Mouse (Mus musculus): Measurements from ENCODE around the gene Ube2e1. TPM values are rescaled to one million over a fixed set of nuclear protein-coding genes. Genes with fewer than 3 reads are reported as not detected.
"Not testable (repeated sequence)": the region's sequence is repeated elsewhere in the genome, so short reads cannot be mapped to it uniquely, and the experiment has no call there.

Ube2e1 gene
- polyA plus RNA-seq, 1 experiment from 2014 or later = 63.1 TPM

DNA sequence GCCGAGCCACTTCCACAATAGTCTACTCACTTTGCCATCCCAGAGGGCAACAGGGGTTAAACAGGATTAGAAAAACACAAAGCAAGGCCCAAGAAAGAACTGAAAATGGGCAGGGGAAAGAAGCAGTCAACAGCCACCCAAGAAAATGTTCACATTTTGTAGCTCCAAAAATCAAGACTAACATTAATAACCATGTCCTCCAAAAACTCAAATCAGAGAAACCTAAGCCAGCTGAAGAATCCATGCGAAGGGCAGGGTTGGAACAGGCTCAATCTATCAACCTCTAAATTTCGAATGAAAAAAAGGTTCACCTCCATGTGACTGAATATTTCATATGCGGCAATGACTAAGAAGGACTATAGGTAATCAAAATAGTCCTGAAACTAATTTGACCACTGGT, 94.3 kb downstream of the Ube2e1 start:
- no peak overlapping the region for H3K4me3 ChIP-seq
- no peak overlapping the region for H3K27ac ChIP-seq
- H3K27me3 ChIP-seq (replicated peaks) = no peaks in the 10 kb centered on the region
- H3K36me3 ChIP-seq = no peaks in the 10 kb centered on the region
- no peaks in the 10 kb centered on the region for H3K9me3 ChIP-seq (replicated peaks)
- ATAC-seq = no peak
- peaks cover 33% of the 10 kb centered on the region for H3K4me1 ChIP-seq
- 69% methylated on average over 4 of the region's 4 CpGs for WGBS (ENCODE audit: insufficient replicate concordance)
- no peak overlapping the region; the same call in 1 of the 2 replicates for H3K9ac ChIP-seq
- H3K4me2 ChIP-seq = peak overlapping the region; percentile 99

DNA sequence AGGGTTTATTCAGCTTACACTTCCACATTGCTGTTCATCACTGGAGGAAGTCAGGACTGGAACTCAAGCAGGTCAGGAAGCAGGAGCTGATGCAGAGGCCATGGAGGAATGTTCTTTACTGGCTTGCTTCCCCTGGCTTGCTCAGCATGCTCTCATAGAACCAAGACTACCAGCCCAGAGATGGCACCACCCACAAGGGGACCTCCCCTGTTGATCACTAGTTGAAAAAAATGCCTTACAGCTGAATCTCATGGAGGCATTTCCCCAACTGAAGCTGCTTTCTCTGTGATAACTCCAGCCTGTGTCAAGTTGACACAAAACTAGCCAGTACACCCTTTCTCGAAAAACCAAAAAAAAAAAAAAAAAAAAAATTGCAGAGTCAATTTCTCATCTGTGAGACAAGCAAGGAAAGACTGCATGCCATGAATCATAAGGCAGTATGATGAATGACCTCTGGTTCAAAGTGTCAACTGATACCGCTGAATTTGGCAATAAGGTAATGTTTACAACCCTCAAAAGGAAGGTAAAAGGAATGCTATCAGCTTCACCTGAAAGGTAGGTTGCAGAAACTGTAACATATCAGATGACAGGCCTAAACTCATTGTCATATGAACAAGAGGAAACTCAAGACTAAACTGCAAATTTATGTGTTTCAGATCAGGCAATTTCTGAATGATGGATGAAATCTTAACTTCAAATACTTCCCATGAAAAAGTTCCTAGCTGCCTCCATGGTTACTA, 95.0 kb downstream of the Ube2e1 start:
- not testable (repeated sequence) for H3K4me3 ChIP-seq; H3K4me2 ChIP-seq; H3K9ac ChIP-seq; H3K27ac ChIP-seq; H3K36me3 ChIP-seq; H3K27me3 ChIP-seq (replicated peaks); ATAC-seq; H3K9me3 ChIP-seq (replicated peaks)
- WGBS (ENCODE audit: insufficient replicate concordance) = 68% methylated on average over 2 of the region's 2 CpGs
- peaks cover 33% of the 10 kb centered on the region for H3K4me1 ChIP-seq

DNA sequence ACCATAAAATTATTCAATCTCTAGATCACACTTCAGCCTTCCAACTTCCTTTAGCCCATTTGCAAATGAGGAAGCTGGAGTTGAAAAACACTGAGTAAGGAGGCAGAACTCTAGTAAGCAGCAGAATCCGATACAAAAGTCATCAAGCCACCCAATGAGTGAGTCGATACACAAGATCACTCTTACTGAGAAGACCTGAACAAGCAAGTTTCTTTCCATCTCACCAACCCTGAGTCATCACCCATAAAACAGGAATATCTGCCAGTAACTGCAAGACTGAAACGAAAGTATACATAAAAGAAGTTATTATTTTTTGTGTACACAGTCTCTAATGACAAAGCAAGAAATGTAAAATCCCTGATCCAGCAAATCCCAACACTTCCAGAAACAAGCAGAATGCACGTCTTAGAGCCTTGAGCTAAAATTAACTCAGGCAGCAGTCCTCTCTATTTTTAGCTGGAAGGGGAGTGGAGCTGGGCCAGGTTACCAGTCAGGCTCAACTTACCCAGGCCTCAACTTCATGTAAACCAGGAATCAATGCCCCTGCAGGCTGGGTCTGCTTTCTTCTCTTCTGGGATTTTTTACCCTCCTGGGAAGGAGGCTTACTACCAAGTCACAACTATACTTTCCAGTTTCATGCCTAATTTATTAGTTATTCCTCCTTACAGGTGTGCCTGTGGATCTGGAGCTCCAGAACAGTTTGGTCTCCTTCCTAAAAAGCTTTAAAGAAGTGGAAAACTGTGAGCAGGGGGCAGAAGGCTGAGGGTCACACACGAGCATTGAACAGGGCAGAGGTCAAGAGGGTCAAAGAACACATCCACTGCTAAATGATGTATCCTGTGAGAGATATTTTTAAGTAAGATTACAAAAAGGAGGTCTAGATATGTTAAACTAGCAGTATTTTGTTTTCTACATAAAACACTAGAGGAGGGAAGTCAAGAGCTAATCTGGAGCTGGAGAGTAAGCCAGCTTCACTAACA, 97.4 kb downstream of the Ube2e1 start:
- H3K27me3 ChIP-seq (replicated peaks) = no peaks in the 10 kb centered on the region
- no peaks in the 10 kb centered on the region for H3K36me3 ChIP-seq
- H3K4me3 ChIP-seq = no peak overlapping the region
- no peak for ATAC-seq
- no peak overlapping the region for H3K27ac ChIP-seq
- WGBS (ENCODE audit: insufficient replicate concordance) = 43% methylated on average over 5 of the region's 5 CpGs
- peaks cover 25% of the 10 kb centered on the region for H3K4me1 ChIP-seq
- no peak overlapping the region for H3K4me2 ChIP-seq
- no peak overlapping the region for H3K9ac ChIP-seq
- H3K9me3 ChIP-seq (replicated peaks) = no peaks in the 10 kb centered on the region

DNA sequence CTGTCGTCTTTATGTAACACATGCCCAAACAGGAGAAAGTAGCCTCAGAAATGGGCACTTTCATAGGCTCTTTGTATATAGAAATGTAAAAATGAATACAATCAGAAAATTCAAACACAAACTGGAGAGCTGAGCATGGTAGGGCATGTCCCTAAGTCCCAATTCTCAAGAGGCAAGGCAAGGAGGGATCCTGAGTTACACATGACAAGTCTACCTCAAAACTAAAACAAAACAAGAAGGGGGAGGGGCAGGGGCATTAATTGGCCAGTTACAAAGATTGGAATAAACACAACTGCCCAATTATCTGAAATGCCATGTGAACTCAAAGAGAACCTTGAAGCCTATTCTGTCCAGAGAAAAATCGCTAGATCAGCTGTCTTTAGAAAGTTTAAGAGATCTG, 98.6 kb downstream of the Ube2e1 start:
- H3K27me3 ChIP-seq (replicated peaks) = no peaks in the 10 kb centered on the region
- no peak overlapping the region for H3K27ac ChIP-seq
- H3K4me1 ChIP-seq = peaks cover 15% of the 10 kb centered on the region; the same call in 1 of the 2 replicates
- WGBS (ENCODE audit: insufficient replicate concordance) = 65% methylated on average over 2 of the region's 2 CpGs
- no peaks in the 10 kb centered on the region for H3K9me3 ChIP-seq (replicated peaks)
- no peaks in the 10 kb centered on the region for H3K36me3 ChIP-seq
- H3K9ac ChIP-seq = no peak overlapping the region
- no peak overlapping the region for H3K4me3 ChIP-seq
- H3K4me2 ChIP-seq = no peak overlapping the region
- ATAC-seq = no peak

Other genes starting within 250 kb of the Ube2e1 start
- 2.2 TPM in 2 replicates for gene Nr1d2, start 92.7 kb downstream of the Ube2e1 start, polyA plus RNA-seq (2016; fragmentation: Nextera tagmentation; extraction: Ambion mirVana)
- gene Nkiras1, start 60.7 kb downstream of the Ube2e1 start, polyA plus RNA-seq (2016; fragmentation: Nextera tagmentation; extraction: Ambion mirVana) = 10.6 and 12.1 TPM in 2 replicates
- gene Rpl15, start 60.5 kb downstream of the Ube2e1 start, polyA plus RNA-seq (2016; fragmentation: Nextera tagmentation; extraction: Ambion mirVana) = 393 and 396 TPM in 2 replicates